Mouse (Mus musculus) thymus, postnatal 14 days (tissue): ENCODE results near the gene Slx4ip.

Source experiments
- DNase-seq: peaks from one replicate; pipeline ENCODE4 v3.0.0; 2021

Gene Slx4ip

GRCm38 (mm10) chr2:136947937-136948336 is 56.9 kb downstream of the Slx4ip start:
- no peak for DNase-seq

GRCm38 (mm10) chr2:136952238-136952637 is 61.2 kb downstream of the Slx4ip start:
- DNase-seq = no peak

GRCm38 (mm10) chr2:136955726-136956571 is 64.9 kb downstream of the Slx4ip start:
- DNase-seq = no peak

GRCm38 (mm10) chr2:136958697-136959096 is 67.7 kb downstream of the Slx4ip start:
- DNase-seq = no peak

GRCm38 (mm10) chr2:136975774-136976173 is 84.8 kb downstream of the Slx4ip start:
- DNase-seq = no peak

- DNase-seq = no peak
Observed at GRCm38 (mm10) chr2:136979056-136979772, 88.2 kb downstream of the Slx4ip start.

GRCm38 (mm10) chr2:136981062-136981879 is 90.3 kb downstream of the Slx4ip start:
- no peak for DNase-seq

GRCm38 (mm10) chr2:136983959-136984358 is 92.9 kb downstream of the Slx4ip start:
- DNase-seq = no peak

- no peak for DNase-seq
Observed at GRCm38 (mm10) chr2:136985998-136986730, 95.1 kb downstream of the Slx4ip start.

GRCm38 (mm10) chr2:136993116-136993515 is 102.1 kb downstream of the Slx4ip start:
- DNase-seq = no peak

- no peak for DNase-seq
Observed at GRCm38 (mm10) chr2:136997104-136997503, 106.1 kb downstream of the Slx4ip start.

GRCm38 (mm10) chr2:137002031-137002430 is 111.0 kb downstream of the Slx4ip start:
- no peak for DNase-seq

- no peak for DNase-seq
Observed at GRCm38 (mm10) chr2:137006656-137007055, 115.6 kb downstream of the Slx4ip start.

GRCm38 (mm10) chr2:137011980-137012379 is 121.0 kb downstream of the Slx4ip start:
- no peak for DNase-seq

- no peak for DNase-seq
Observed at GRCm38 (mm10) chr2:137013151-137013550, 122.1 kb downstream of the Slx4ip start.

GRCm38 (mm10) chr2:137013811-137014350 is 122.9 kb downstream of the Slx4ip start:
- DNase-seq = no peak

GRCm38 (mm10) chr2:137014423-137014822 is 123.4 kb downstream of the Slx4ip start:
- DNase-seq = no peak

GRCm38 (mm10) chr2:137044122-137044521 is 153.1 kb downstream of the Slx4ip start:
- no peak for DNase-seq

GRCm38 (mm10) chr2:137049367-137049766 is 158.3 kb downstream of the Slx4ip start:
- DNase-seq = no peak

GRCm38 (mm10) chr2:137049906-137050305 is 158.9 kb downstream of the Slx4ip start:
- no peak for DNase-seq

GRCm38 (mm10) chr2:137063829-137064228 is 172.8 kb downstream of the Slx4ip start:
- no peak for DNase-seq

- DNase-seq = no peak
Observed at GRCm38 (mm10) chr2:137064513-137064912, 173.5 kb downstream of the Slx4ip start.
